Mouse (Mus musculus): ENCODE results near the gene Zmat3. TPM values are rescaled to one million over a fixed set of nuclear protein-coding genes. Genes with fewer than 3 reads are reported as not detected.

Gene Zmat3
- total RNA-seq, 2 experiments from 2014 or later: 0.12 to 1.9 TPM

DNA sequence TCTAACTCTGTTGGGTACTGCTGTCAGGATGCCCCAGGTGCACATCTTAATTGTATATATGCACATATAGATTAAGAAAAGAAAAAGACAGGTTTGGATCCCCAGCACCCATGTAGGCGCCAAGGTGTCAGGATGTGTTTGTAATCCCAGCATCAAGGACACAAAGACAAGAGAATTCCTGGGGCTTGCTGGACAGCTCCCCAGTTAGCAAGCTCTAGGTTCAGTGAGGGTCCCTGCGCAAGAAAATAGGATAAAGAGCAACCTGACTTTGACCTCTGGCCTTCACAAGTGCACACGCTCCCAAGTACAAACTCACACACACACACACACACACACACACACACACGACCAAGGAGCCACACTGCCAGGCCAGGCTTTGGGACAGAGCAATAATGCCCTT lies 73.8 kb downstream of the Zmat3 start:
- no peak for ATAC-seq (replicated peaks; ENCODE audit: poor library complexity)

Other genes starting within 250 kb of the Zmat3 start
- gene Pik3ca, start 31.7 kb upstream of the Zmat3 start, total RNA-seq (2015): 19.1 and 19.9 TPM in 2 replicates
- 21.1 and 23.2 TPM in 2 replicates for gene Pik3ca, start 31.7 kb upstream of the Zmat3 start, total RNA-seq (2017)
- not detected in 2 replicates for gene Kcnmb3, start 126.2 kb upstream of the Zmat3 start, total RNA-seq (2015)
- not detected in 2 replicates for gene Kcnmb3, start 126.2 kb upstream of the Zmat3 start, total RNA-seq (2017)
- 55.2 and 56.9 TPM in 2 replicates for gene Zfp639, start 144.2 kb upstream of the Zmat3 start, total RNA-seq (2015)
- gene Zfp639, start 144.2 kb upstream of the Zmat3 start, total RNA-seq (2017): 43.1 and 49.9 TPM in 2 replicates
- gene Mfn1, start 163.5 kb upstream of the Zmat3 start, total RNA-seq (2015): 15.7 and 31.2 TPM in 2 replicates
- 34.1 and 60.3 TPM in 2 replicates for gene Mfn1, start 163.5 kb upstream of the Zmat3 start, total RNA-seq (2017)